Mouse (Mus musculus) left cerebral cortex, adult 18-20 months (tissue): ENCODE measurements around the gene Ddr2. TPM values are rescaled to one million over a fixed set of nuclear protein-coding genes. Genes with fewer than 3 reads are reported as not detected.
A peak's percentile ranks its signal among the peaks of the same experiment; 100 is the strongest.
"Not testable (repeated sequence)": the region's sequence is repeated elsewhere in the genome, so short reads cannot be mapped to it uniquely, and the experiment has no call there.

Experiments
- DNase-seq, 2 experiments: peaks; one replicate each; pipeline ENCODE4 v3.0.0; 2021 to 2022; ENCODE audit warnings: low spot score in 2 of 2, mixed read lengths in 1 of 2
- total RNA-seq, 2 experiments: library from RNA; stranded (reverse); gene quantifications; 2 replicates each; pipeline ENCODE4 v1.2.3; 2021

The Ddr2 gene
- total RNA-seq, 2 experiments from 2014 or later = 7.0 to 7.2 TPM

- DNase-seq = no peak
These were observed 65.7 kb downstream of the Ddr2 start for GRCm38 (mm10) chr1:170044726-170045471.

- DNase-seq = no peak
These were observed 66.8 kb downstream of the Ddr2 start for GRCm38 (mm10) chr1:170043753-170044152.

- no peak for DNase-seq
These were observed 67.6 kb downstream of the Ddr2 start for GRCm38 (mm10) chr1:170042996-170043395.

- DNase-seq = no peak
These were observed 71.2 kb downstream of the Ddr2 start for GRCm38 (mm10) chr1:170039402-170039801.

- DNase-seq = no peak
These were observed 75.0 kb downstream of the Ddr2 start for GRCm38 (mm10) chr1:170035575-170035974.

GRCm38 (mm10) chr1:170034961-170035360 lies 75.6 kb downstream of the Ddr2 start:
- no peak for DNase-seq

GRCm38 (mm10) chr1:170031656-170032055 lies 78.9 kb downstream of the Ddr2 start:
- DNase-seq = no peak

- no peak for DNase-seq
These were observed 95.8 kb downstream of the Ddr2 start for GRCm38 (mm10) chr1:170014784-170015183.

GRCm38 (mm10) chr1:170010716-170011505 lies 99.7 kb downstream of the Ddr2 start:
- DNase-seq = no peak

GRCm38 (mm10) chr1:170009296-170009695 lies 101.3 kb downstream of the Ddr2 start:
- DNase-seq = no peak

GRCm38 (mm10) chr1:170008432-170009220 lies 101.9 kb downstream of the Ddr2 start:
- DNase-seq = no peak

- no peak for DNase-seq
These were observed 104.0 kb downstream of the Ddr2 start for GRCm38 (mm10) chr1:170006516-170006915.

GRCm38 (mm10) chr1:170005297-170005696 lies 105.3 kb downstream of the Ddr2 start:
- DNase-seq = no peak

GRCm38 (mm10) chr1:169993901-169994300 lies 116.7 kb downstream of the Ddr2 start:
- DNase-seq = not testable (repeated sequence)

GRCm38 (mm10) chr1:169986166-169986565 lies 124.4 kb downstream of the Ddr2 start:
- no peak for DNase-seq

GRCm38 (mm10) chr1:169977621-169978020 lies 132.9 kb downstream of the Ddr2 start:
- DNase-seq = peak in 1 of 2 experiments; percentile 16

- DNase-seq = no peak
These were observed 138.6 kb downstream of the Ddr2 start for GRCm38 (mm10) chr1:169971998-169972397.

GRCm38 (mm10) chr1:169970936-169971335 lies 139.6 kb downstream of the Ddr2 start:
- no peak for DNase-seq

GRCm38 (mm10) chr1:169969516-169969886 lies 141.1 kb downstream of the Ddr2 start:
- DNase-seq = no peak

- DNase-seq = peak; percentile 97 to 99
These were observed 141.6 kb downstream of the Ddr2 start, which contains the start of gene Hsd17b7 for GRCm38 (mm10) chr1:169968792-169969515. TSS of gene Hsd17b7 (minus strand) at chr1:169969241.

- no peak for DNase-seq
These were observed 157.5 kb downstream of the Ddr2 start for GRCm38 (mm10) chr1:169953106-169953505.
